Mouse (Mus musculus) liver, embryonic 12.5 days (tissue): ENCODE results near the gene Cep41. TPM values are rescaled to one million over a fixed set of nuclear protein-coding genes. Genes with fewer than 3 reads are reported as not detected.

Experiments used
- microRNA counts: library from miRNA; unstranded; fragments of <30 nt; microRNA quantifications from one replicate; lab custom pipeline; 2017
- microRNA-seq: library from miRNA; unstranded; fragments of <30 nt; microRNA quantifications from one replicate; pipeline ENCODE4, GENCODE M21; 2017
- polyA plus RNA-seq: library from polyadenylated mRNA; unstranded; fragments of >200 nt; fragmentation: Nextera tagmentation; extraction: Ambion mirVana; gene quantifications from 2 replicates; pipeline ENCODE4 v1.2.1, GENCODE M21; 2016

The Cep41 gene
- polyA plus RNA-seq, 1 experiment from 2014 or later = 6.1 TPM

MicroRNA genes within 50 kb of the gene (microRNA counts, 519-probe panel; counts per million panel counts)
- microRNA mmu-miR-335-3p (lab: Ali Mortazavi, UCI) (3,747 counts per million, percentile 77 among the panel's probes with 10 or more counts), microRNA mmu-miR-335-5p (lab: Ali Mortazavi, UCI) (7,288 counts per million, percentile 97 among the panel's probes with 10 or more counts)

Small RNAs within 50 kb of the gene (microRNA-seq; reads per million reads assigned to microRNA genes)
- 59,310 reads per million, percentile 100 among the genes with 10 or more reads in this experiment for gene Mir335

Other genes starting within 250 kb of the Cep41 start
- 29.2 and 30.9 TPM in 2 replicates for gene Tmem209, start 184.0 kb downstream of the Cep41 start, polyA plus RNA-seq
- 0.14 and 0.23 TPM in 2 replicates for gene Ssmem1, start 183.9 kb downstream of the Cep41 start, polyA plus RNA-seq
- 0.77 and 1.2 TPM in 2 replicates for gene Cpa2, start 152.2 kb downstream of the Cep41 start, polyA plus RNA-seq
- 0.12 and 0.35 TPM in 2 replicates for gene Cpa4, start 125.4 kb downstream of the Cep41 start, polyA plus RNA-seq
- gene Cpa5, start 82.7 kb downstream of the Cep41 start, polyA plus RNA-seq = 0.11 TPM in 1 of 2 replicates, not detected in the other
- gene Cpa1, start 54.5 kb downstream of the Cep41 start, polyA plus RNA-seq = 0.54 and 0.91 TPM in 2 replicates
- 372 and 384 TPM in 2 replicates for gene Mest, start 29.8 kb upstream of the Cep41 start, polyA plus RNA-seq
- gene Copg2, start 203.0 kb upstream of the Cep41 start, polyA plus RNA-seq = 10.4 and 10.5 TPM in 2 replicates
- not detected in 2 replicates for gene Tsga13, start 221.8 kb upstream of the Cep41 start, polyA plus RNA-seq